Mouse (Mus musculus): ENCODE results near the gene Olfr975. TPM values are rescaled to one million over a fixed set of nuclear protein-coding genes. Genes with fewer than 3 reads are reported as not detected.
"Not testable (repeated sequence)": the region's sequence is repeated elsewhere in the genome, so short reads cannot be mapped to it uniquely, and the experiment has no call there.

Gene Olfr975
- polyA plus RNA-seq (2016; fragmentation: Nextera tagmentation; extraction: Ambion mirVana): 0.11 TPM in 1 of 2 replicates, not detected in the other

DNA sequence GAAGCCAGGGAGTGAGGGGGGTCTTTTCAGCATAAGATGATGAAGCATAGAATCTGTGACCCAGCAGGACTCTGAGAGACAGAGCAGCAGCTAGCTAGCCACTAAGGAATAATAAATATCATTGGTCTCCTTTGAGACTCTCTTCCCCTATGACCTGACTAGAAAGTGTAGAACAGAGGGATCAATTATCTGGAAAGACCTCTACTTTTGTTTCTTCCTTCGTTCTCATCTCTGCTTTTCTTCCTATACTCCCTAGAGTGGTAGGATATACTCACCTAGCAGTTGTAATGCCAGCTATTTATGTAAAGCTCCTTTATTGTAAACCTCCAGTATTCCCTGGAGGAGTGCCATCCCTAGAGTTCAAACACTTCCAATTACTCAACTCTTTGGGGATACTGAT is at the start of gene Olfr975:
Gene Olfr975 (minus strand): TSS at position 101 of the 400 bp plus-strand sequence.
- Histone ChIP-seq H3K9ac (no peak within 1 kb of the TSS), H3K36me3 (no peaks in the 10 kb centered on the region), H3K27me3 (replicated peaks) (no peaks in the 10 kb centered on the region), H3K9me3 (no peaks in the 10 kb centered on the region), H3K4me3 (no peak within 1 kb of the TSS), H3K4me1 (no peaks in the 10 kb centered on the region), H3K4me2 (replicated peaks) (no peak within 1 kb of the TSS), H3K27ac (no peak within 1 kb of the TSS)
- ATAC-seq (ENCODE audit: low FRiP score, low read depth): no peak
- WGBS: 62% methylated on average over 1 of the region's 1 CpGs

DNA sequence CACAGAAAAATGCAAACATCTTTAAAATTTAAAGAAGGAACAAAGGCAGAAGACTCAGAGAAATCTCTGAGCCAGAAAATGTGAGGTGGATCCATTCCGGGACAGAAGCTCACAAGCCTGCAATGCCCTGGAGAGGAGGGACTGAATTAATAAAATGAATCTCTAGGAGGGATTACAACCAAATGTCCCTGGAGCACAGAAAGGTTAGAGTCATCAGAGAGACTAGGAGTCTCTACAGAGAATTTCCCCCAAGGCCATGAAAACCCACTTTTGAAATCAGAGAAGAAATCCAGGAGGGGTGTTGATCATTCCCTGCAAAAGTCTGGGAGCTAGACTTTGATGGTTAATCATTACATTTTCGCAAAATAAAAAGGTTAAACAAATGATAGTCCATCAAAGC is 40.0 kb upstream of the Olfr975 start, which contains the start of gene Olfr978:
Gene Olfr978 (plus strand): TSS at position 301 of the 400 bp plus-strand sequence.
- H3K4me1 ChIP-seq: no peaks in the 10 kb centered on the region
- no peak within 1 kb of the TSS for H3K27ac ChIP-seq
- H3K4me2 ChIP-seq (replicated peaks): no peak within 1 kb of the TSS
- H3K36me3 ChIP-seq: no peaks in the 10 kb centered on the region
- no peak for ATAC-seq (ENCODE audit: low FRiP score, low read depth)
- no peaks in the 10 kb centered on the region for H3K9me3 ChIP-seq
- H3K9ac ChIP-seq: no peak within 1 kb of the TSS
- WGBS: 91% methylated on average over 2 of the region's 2 CpGs
- H3K4me3 ChIP-seq: no peak within 1 kb of the TSS
- no peaks in the 10 kb centered on the region for H3K27me3 ChIP-seq (replicated peaks)

DNA sequence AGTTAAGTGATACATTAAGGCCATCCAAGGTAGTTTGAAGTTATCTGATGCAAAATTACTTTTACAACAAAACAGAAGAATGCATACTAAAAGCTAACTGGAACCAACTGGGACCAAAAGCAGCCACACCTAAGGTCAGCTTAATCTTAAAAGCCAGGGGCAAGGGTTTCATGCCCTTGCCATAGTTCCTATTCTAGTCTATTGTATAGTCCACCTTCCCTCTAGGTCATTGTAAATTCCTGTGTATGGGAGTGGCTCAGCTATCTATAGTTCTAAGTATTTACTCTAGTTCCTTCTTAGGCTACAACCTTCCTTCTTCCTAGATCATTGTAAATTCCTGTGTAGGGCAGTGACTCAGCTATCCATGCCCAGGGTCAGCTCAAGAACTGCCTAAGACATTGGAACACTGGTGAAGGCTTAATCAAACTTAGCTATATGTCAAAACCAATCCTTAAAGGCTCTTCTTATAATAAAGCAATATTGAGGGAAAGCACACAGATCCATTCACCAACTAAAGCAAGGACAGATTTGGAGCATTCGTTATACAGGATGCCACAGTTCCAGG is 24.8 kb upstream of the Olfr975 start:
- not testable (repeated sequence) for H3K4me2 ChIP-seq (replicated peaks); ATAC-seq (ENCODE audit: low FRiP score, low read depth); H3K4me1 ChIP-seq; H3K9ac ChIP-seq; H3K4me3 ChIP-seq; H3K36me3 ChIP-seq; H3K27me3 ChIP-seq (replicated peaks); H3K27ac ChIP-seq; H3K9me3 ChIP-seq
- 87% methylated on average over 1 of the region's 1 CpGs for WGBS

DNA sequence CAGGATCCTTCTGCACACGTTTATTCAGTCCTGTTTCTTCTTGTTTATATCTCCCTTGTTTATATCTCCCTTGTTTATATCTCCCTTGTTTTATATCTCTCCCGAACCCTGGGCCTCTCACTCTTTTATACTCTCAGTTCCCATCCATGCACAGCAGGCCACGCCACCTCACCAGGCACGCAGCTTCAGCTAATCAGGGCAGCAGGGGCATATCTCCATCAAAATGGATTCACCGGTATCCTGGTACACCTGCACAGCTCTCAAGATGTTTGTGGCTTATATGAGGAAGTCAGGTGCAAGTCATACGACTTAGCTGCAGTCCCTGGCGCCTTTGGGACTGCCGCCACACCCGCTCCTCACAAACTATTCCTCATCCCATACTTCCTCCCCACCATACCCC is 9.2 kb upstream of the Olfr975 start, which contains the start of gene Olfr976:
Gene Olfr976 (minus strand): TSS at position 101 of the 400 bp plus-strand sequence.
- ATAC-seq (ENCODE audit: low FRiP score, low read depth); H3K4me1 ChIP-seq; H3K36me3 ChIP-seq; H3K4me3 ChIP-seq; H3K9me3 ChIP-seq; H3K27ac ChIP-seq; H3K9ac ChIP-seq; H3K4me2 ChIP-seq (replicated peaks); H3K27me3 ChIP-seq (replicated peaks): not testable (repeated sequence)
- 86% methylated on average over 8 of the region's 9 CpGs for WGBS

DNA sequence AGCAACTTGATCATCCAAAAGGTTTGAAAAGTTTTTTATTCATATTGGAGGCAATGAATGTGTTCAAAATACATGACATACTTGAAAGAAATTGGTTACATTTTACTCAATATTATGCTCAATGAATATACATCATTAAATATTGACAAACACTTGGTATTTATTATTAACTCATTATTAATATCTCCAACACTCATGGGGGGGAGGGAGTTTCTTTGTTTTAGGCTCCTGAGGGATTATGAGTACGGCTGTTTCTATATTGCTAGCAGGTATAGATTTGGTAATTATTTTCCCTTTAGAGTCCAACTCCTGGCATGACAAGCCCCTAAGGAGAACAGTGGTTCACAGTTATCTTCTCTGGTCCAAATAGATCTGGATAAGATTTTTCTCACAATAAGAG is 14.6 kb downstream of the Olfr975 start, which contains the start of gene Olfr974:
Gene Olfr974 (plus strand): TSS at position 301 of the 400 bp plus-strand sequence.
- H3K27ac ChIP-seq: no peak within 1 kb of the TSS
- no peak for ATAC-seq (ENCODE audit: low FRiP score, low read depth)
- no peak within 1 kb of the TSS for H3K4me3 ChIP-seq
- no peaks in the 10 kb centered on the region for H3K36me3 ChIP-seq
- no peak within 1 kb of the TSS for H3K9ac ChIP-seq
- no peaks in the 10 kb centered on the region for H3K4me1 ChIP-seq
- WGBS: 97% methylated on average over 1 of the region's 1 CpGs
- H3K9me3 ChIP-seq: no peaks in the 10 kb centered on the region
- H3K4me2 ChIP-seq (replicated peaks): no peak within 1 kb of the TSS
- H3K27me3 ChIP-seq (replicated peaks): no peaks in the 10 kb centered on the region

DNA sequence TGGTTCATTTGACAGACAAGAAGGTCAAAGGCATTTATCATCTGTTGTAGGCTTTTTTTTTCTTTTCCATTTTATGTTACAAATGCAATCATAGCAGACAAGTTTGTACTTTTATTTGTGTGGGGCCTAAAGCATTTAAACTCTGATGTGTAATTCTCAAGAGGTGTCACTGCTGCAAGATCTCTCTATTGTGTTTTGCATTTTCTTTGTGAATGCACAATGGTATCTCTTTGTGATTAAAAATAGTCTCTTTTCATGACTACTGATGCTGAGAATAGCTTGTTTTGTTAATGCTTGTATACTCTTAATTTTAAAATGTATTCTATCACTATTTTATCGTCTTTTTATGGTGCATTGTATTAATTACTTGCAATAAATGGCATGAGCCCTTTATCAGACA is 23.0 kb downstream of the Olfr975 start:
- WGBS: 54% methylated on average over 1 of the region's 1 CpGs
- not testable (repeated sequence) for ATAC-seq (ENCODE audit: low FRiP score, low read depth)

DNA sequence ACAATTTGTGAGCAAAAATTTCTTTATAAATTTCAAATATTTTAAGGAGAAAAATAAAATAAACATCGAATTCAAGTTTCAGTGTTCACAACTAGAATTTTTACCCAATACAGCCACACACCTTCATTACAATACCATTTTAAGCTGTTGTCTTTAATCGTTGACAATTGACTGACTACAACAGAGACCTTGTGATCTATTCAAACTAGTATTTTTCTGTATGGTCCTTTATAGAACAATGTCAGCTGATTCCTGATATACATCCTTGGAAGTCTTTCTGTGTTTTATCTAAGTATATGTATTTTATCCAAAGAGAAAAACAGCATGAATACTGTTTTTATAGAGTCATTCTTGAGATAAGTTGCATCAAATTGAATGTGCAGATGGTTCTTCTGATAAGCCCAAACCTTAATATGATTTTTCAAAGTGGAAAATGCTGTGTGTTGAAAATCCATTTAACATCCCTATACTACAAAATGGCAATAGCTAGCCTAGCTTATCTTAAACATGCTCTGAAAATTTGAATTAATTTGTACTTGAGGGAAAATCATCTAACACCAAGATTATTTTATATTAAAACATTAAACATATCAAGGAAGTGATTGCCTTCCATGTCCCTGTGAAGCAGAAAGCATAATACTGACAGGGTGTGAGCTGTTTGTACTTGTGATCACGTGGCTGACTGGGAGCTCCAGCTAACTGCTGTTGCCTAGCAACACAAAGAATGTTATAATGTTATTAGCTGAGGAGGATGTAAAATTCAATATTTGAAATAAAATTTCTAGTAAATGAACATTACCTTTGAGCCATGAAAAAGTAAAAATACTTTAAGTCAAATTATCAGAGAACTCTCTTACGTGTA is 23.6 kb downstream of the Olfr975 start:
- H3K9ac ChIP-seq; H3K4me1 ChIP-seq; ATAC-seq (ENCODE audit: low FRiP score, low read depth); H3K36me3 ChIP-seq; H3K9me3 ChIP-seq; H3K4me2 ChIP-seq (replicated peaks); H3K27me3 ChIP-seq (replicated peaks); H3K4me3 ChIP-seq; H3K27ac ChIP-seq: not testable (repeated sequence)
- whole genome bisulfite sequencing: no CpG with 5 or more reads among the region's 4 CpGs

More for the DNA sequence above, 23.0 kb downstream of the Olfr975 start:
- H3K4me3 ChIP-seq; H3K4me2 ChIP-seq (replicated peaks); H3K9ac ChIP-seq; H3K27ac ChIP-seq; H3K9me3 ChIP-seq; H3K36me3 ChIP-seq; H3K4me1 ChIP-seq; H3K27me3 ChIP-seq (replicated peaks): not testable (repeated sequence)

DNA sequence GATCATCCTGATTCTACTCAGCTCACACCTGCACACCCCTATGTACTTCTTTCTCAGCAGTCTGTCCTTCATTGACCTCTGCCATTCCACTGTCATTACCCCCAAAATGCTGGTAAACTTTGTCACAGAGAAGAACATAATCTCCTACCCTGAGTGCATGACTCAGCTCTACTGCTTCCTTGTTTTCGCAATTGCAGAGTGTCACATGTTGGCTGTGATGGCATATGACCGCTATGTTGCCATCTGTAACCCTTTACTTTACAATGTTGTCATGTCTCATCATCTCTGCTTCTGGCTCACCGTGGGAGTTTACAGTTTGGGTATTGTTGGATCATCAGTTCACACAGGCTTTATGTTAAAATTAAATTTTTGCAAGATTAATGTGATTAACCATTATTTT is 41.9 kb downstream of the Olfr975 start:
- H3K36me3 ChIP-seq: no peaks in the 10 kb centered on the region
- WGBS: 91% methylated on average over 3 of the region's 3 CpGs
- H3K27me3 ChIP-seq (replicated peaks): no peaks in the 10 kb centered on the region
- no peak overlapping the region for H3K9ac ChIP-seq
- H3K4me2 ChIP-seq (replicated peaks): no peak overlapping the region
- H3K4me3 ChIP-seq: no peak overlapping the region
- no peaks in the 10 kb centered on the region for H3K4me1 ChIP-seq
- ATAC-seq (ENCODE audit: low FRiP score, low read depth): no peak
- no peaks in the 10 kb centered on the region for H3K9me3 ChIP-seq
- H3K27ac ChIP-seq: no peak overlapping the region

DNA sequence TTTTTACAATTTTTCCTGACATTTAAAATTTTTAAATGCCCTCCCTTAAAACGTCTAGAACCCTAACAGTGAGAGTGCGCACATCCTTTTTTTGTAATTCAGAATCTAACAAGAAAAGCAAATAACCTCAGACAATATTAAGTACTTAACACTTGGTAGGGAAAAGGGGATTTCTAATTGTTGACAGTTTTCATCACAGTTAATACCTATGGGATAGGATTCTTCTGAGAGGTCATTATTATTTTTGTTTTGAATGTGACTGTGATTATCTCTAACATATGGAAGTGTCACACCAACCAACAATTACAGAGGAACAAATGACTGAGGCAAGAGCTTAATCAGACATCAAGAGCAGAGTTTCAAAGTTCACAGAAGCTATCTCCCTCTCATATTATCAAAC is 44.8 kb downstream of the Olfr975 start, which contains the start of gene Olfr229:
Gene Olfr229 (plus strand): TSS at position 301 of the 400 bp plus-strand sequence.
- no peak within 1 kb of the TSS for H3K9ac ChIP-seq
- no peak within 1 kb of the TSS for H3K4me2 ChIP-seq (replicated peaks)
- H3K27ac ChIP-seq: no peak within 1 kb of the TSS
- H3K9me3 ChIP-seq: no peaks in the 10 kb centered on the region
- H3K4me3 ChIP-seq: no peak within 1 kb of the TSS
- no peaks in the 10 kb centered on the region for H3K27me3 ChIP-seq (replicated peaks)
- no peaks in the 10 kb centered on the region for H3K36me3 ChIP-seq
- H3K4me1 ChIP-seq: no peaks in the 10 kb centered on the region
- ATAC-seq (ENCODE audit: low FRiP score, low read depth): no peak
- WGBS: 76% methylated on average over 2 of the region's 2 CpGs

DNA sequence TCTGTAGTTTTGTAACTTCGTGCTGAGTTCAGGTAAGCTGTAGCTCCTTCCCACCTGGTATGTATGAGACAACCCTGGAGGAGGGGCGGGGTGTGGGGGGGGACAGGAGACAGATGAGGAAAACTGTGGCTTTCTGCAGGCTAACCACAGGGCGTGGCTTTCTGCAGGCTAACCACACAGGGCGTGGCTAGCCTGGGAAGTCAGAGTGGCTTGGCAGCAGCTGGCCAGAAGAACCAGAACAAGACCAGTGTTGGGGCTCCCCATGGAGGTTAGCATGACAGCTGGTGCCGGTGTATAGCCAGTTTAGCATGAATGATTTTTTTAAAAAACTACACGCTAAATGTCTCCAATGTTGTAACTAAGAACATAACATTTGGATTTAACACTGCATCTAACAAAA is 46.7 kb downstream of the Olfr975 start:
- H3K4me3 ChIP-seq: no peak overlapping the region
- H3K36me3 ChIP-seq: no peaks in the 10 kb centered on the region
- no peaks in the 10 kb centered on the region for H3K4me1 ChIP-seq
- ATAC-seq (ENCODE audit: low FRiP score, low read depth): no peak
- H3K9ac ChIP-seq: no peak overlapping the region
- 82% methylated on average over 6 of the region's 6 CpGs for WGBS
- H3K4me2 ChIP-seq (replicated peaks): no peak overlapping the region
- no peaks in the 10 kb centered on the region for H3K27me3 ChIP-seq (replicated peaks)
- no peak overlapping the region for H3K27ac ChIP-seq
- no peaks in the 10 kb centered on the region for H3K9me3 ChIP-seq

Data from neural tube, embryonic 12.5 days (tissue).